Mouse (Mus musculus): ENCODE measurements around the gene Tmem106a.

DNA sequence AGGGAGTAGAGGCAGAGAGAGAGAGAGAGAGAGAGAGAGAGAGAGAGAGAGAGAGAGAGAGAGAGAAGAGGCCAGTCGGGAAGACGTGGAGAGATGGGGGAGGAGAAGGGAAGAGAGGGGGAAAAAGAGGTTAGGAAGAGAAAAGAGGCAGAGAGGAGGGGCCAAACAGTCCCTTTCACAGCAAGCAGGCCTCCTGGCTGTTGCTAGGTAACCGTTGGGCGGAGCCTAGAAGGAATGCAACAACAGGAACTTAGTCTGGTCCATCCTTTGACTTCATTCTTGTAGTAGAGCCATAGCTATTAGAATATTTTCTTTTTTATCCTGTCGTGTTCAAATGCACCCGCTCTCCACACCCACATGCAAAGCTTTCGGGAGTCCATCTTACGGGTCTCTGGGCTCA is 35.8 kb downstream of the Tmem106a start:
- TF ChIP-seq TAL1 (IDR thresholded peaks at IDR 0.05; ENCODE audit: low read length) (no peak), GATA1 (IDR thresholded peaks at IDR 0.05; ENCODE audit: low read length) (no peak)
